Mouse (Mus musculus): ENCODE data around the gene Znfx1. TPM values are rescaled to one million over a fixed set of nuclear protein-coding genes. Genes with fewer than 3 reads are reported as not detected.

Znfx1 gene
- polyA plus RNA-seq, 1 experiment, result 46.0 TPM

- WGBS, result 87% methylated on average over 7 of the region's 7 CpGs
- no peaks in the 10 kb centered on the region for H3K27me3 ChIP-seq (ENCODE audit: control insufficient read depth, insufficient read depth, low read length)
- TF ChIP-seq POLR2A (IDR thresholded peaks at IDR 0.05; ENCODE audit: control insufficient read depth, extremely low read depth, insufficient read depth, low read length, poor library complexity), result no peak
- H3K4me3 ChIP-seq (ENCODE audit: control insufficient read depth, insufficient read depth, low read length), result no peak overlapping the region
- H3K4me1 ChIP-seq (replicated peaks; ENCODE audit: control insufficient read depth, insufficient read depth, low read length), result peaks cover 9% of the 10 kb centered on the region
- H3K36me3 ChIP-seq (ENCODE audit: control insufficient read depth, insufficient read depth, low read length), result no peaks in the 10 kb centered on the region
- DNase-seq, result no peak
- H3K27ac ChIP-seq (ENCODE audit: control insufficient read depth, insufficient read depth, low read length), result no peak overlapping the region
Observed at GRCm38 (mm10) chr2:166990861-166991260, 72.0 kb downstream of the Znfx1 start.

Other genes starting within 250 kb of the Znfx1 start
- 27.8 and 28.7 TPM in 2 replicates for gene Cse1l, start 157.0 kb downstream of the Znfx1 start, polyA plus RNA-seq (2012; rRNA removed)
- 31.8 and 33.0 TPM in 2 replicates for gene Stau1, start 66.7 kb downstream of the Znfx1 start, polyA plus RNA-seq (2012; rRNA removed)
- 46.0 and 50.6 TPM in 2 replicates for gene Ddx27, start 47.8 kb downstream of the Znfx1 start, polyA plus RNA-seq (2012; rRNA removed)
- gene Kcnb1, start 127.1 kb upstream of the Znfx1 start, polyA plus RNA-seq (2012; rRNA removed), result 1.7 and 2.1 TPM in 2 replicates
- gene Ptgis, start 177.6 kb upstream of the Znfx1 start, polyA plus RNA-seq (2012; rRNA removed), result 6.1 and 9.9 TPM in 2 replicates

All from thymus, adult 2 months (tissue).